Mouse (Mus musculus): ENCODE measurements around the gene Dytn.

The Dytn gene

DNA sequence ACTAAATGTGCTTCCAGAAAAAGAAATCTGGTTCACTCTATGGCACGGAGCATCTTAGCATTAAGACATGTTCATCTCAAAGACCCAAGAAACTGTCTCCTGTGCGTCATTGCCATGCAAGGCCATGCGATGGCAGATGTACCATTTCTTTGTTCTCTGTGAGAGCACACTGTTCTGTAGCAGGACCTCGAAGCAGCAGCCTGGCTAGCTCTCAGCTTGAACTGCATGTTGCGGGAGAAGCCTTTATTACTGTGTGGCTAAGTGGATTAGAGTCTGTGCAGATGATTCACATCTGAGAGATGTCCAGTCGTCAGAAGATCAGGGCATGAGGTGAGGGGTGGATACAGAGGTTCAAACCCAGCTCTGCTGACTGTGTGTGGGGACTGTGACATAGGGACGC lies 99.9 kb downstream of the Dytn start:
- no peak for DNase-seq (ENCODE audit: extremely low spot score, low read depth, low spot score)

DNA sequence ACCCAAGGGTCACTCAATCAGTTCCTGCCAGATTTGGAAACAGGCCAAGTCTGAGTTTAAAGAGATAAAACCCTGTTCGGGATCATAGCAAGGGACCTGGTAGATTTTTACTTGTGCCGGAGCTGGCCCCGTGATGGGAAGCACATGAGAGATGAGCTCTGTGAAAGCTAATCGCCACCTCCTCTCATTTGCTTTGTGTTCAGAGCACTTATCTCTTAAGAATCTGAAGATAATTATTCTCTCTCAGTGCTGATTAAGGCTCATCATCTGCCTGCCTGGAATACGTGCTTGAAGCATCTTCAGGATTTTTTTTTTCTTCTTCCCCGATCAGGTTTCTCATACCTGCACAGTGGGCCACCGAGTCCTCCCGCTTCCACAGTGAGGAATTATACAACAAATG lies 107.6 kb downstream of the Dytn start:
- no peak for DNase-seq (ENCODE audit: extremely low spot score, low read depth, low spot score)

DNA sequence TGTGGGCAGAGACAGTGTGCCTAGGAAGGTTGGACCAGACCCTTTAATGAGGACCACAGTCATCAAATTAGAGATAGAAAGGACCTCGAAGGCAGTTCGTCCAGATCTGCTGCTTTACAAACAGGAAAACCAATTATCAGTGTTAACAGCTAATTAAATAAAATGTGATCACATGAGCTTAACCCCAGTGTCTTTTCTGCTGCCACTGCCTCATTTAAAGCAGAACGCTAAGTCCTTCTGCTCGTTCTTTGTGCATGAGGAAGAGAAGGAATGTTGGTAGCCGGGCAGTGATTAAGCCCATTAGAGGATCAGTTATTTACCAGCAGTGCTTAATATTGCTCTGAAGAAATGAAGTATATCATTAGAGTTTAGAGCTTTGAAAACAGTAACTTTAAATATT lies 109.9 kb downstream of the Dytn start:
- no peak for DNase-seq (ENCODE audit: extremely low spot score, low read depth, low spot score)

DNA sequence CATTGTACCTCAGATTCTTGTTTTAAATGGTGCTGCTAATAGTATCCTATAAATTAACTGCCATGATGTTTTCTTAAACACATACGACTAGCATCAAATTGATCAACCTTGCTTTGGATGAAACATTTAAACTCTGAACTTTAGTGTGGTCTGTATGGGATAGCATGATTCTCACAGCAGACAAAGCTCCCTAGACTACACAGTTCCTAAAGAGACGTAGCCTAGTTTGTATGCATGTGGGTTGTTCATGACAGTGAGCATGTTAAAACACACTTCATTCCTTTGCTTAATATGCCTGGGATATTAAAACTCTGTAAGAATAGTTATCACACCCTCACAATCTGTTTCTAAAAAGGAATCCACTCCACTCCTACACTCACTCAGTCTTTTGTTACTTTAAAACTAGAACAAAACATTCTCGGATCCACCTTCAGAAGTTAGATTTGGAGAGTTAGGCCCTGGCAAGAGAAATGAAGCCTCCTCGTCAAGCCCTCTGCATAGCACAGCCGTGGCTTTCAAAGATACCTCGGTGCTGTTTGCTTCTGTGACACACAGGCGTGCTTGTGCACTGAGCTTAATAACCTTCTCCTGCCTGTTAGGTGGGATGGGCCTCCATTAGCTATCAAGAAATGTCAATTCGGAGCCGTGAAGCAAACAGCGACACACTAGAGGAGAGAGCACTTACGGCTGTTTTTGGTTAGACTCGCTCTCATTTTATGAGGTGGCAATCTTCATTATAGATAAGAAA lies 112.7 kb downstream of the Dytn start:
- DNase-seq (ENCODE audit: extremely low spot score, low read depth, low spot score), result no peak

DNA sequence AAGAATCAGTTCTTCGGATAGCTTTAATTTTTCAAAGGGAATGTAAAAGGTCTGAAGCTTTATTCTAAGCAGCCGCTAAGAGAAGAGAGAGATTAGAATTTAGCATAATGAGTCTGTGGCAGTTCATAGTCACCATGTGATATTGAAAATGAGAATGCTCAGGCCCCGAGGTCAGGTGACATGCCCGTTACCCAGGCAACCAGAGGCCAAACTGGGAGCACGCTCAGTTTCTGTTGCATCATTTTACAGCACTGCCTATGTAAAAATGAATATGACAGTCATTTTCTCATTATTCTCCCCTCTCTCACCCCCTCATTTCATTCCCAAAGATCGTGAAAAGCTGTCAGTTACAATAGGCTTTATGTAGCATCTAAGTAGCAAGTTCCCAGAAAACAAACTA lies 113.3 kb downstream of the Dytn start:
- DNase-seq (ENCODE audit: extremely low spot score, low read depth, low spot score), result no peak

All from hindlimb bud, embryonic 11.5 days (tissue).